29 mouse cellular contexts compared by ENCODE assay signal in the genomic region with DNA sequence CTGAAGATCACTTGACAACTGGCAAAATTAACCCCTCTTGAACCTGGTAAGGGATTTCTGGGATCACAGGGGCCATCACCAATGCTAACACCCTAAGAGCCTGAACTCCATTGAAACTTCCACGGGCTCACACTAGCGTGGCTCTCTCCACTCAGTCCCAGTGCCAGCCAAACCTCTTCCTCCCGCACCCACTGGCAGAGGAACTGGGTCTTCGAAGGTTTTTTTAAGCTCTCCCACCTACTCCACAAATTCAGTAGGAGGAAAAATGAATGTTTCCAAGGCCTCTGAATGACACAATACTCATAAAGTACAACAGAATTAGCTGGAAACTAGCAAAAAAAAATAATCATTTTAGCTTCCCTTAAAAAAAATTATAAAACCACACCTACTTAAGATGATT.
"Had no signal": no experiment of that assay in that cellular context is flagged by ENCODE, and none has a peak within 500 bp of the region (broad histone marks: within the 10 kb centered on the region; RNA-seq: fewer than 3 reads in every experiment).

No protein-coding gene starts in this region.

- H3K4me3 ChIP-seq: embryonic facial prominence, embryonic 10.5 days; embryonic facial prominence, embryonic 12.5 days; embryonic facial prominence, embryonic 13.5 days; embryonic facial prominence, embryonic 15.5 days; erythroblast, embryonic 14.5 days; forebrain, embryonic 10.5 days; forebrain, embryonic 12.5 days; forebrain, embryonic 13.5 days; forebrain, embryonic 15.5 days; gastrocnemius, adult 2 months; heart, adult 2 months; heart, embryonic 10.5 days had no signal

- H3K4me1 ChIP-seq: embryonic facial prominence, embryonic 10.5 days; embryonic facial prominence, embryonic 12.5 days; embryonic facial prominence, embryonic 13.5 days; embryonic facial prominence, embryonic 15.5 days; forebrain, embryonic 10.5 days; forebrain, embryonic 12.5 days; forebrain, embryonic 13.5 days; forebrain, embryonic 15.5 days had no signal

- ATAC-seq: forebrain, embryonic 13.5 days; forebrain, embryonic 14.5 days; forebrain, embryonic 15.5 days; forebrain, embryonic 16.5 days; forebrain, postnatal 0 days had no signal

- H3K27ac ChIP-seq: embryonic facial prominence, embryonic 10.5 days; embryonic facial prominence, embryonic 12.5 days; embryonic facial prominence, embryonic 13.5 days; embryonic facial prominence, embryonic 15.5 days; forebrain, embryonic 10.5 days; forebrain, embryonic 12.5 days; forebrain, embryonic 13.5 days; forebrain, embryonic 15.5 days; gastrocnemius, adult 2 months; heart, embryonic 10.5 days had no signal

- DNase-seq: cerebellum, adult 2 months; cerebellum, adult 8-10 months; cerebellum, adult 9-10 months; cerebellum, adult 9-11 months; cerebellum, postnatal 10 days; cerebellum, postnatal 14 days; cerebellum, postnatal 25 days; cerebellum, postnatal 36 days; embryo, embryonic 11 days; forebrain, postnatal 0 days; gastrocnemius, adult 2 months; gastrocnemius, postnatal 14 days; gastrocnemius, postnatal 25 days; gastrocnemius, postnatal 36 days; heart, adult 11 months; heart, adult 18-20 months; heart, adult 2 months had no signal
